Mouse (Mus musculus) liver, embryonic 12.5 days (tissue): ENCODE results near the gene Dpagt1. TPM values are rescaled to one million over a fixed set of nuclear protein-coding genes. Genes with fewer than 3 reads are reported as not detected.
"Not testable (repeated sequence)": the region's sequence is repeated elsewhere in the genome, so short reads cannot be mapped to it uniquely, and the experiment has no call there.

Experiments used
- ATAC-seq: fragments of 200-750 bp; cut with Nextera tagmentation; 2 replicates; pipeline ENCODE4 v1.8.0; 2017; ENCODE audit warnings: moderate number of reproducible peaks, mild to moderate bottlenecking, moderate library complexity
- H3K27ac ChIP-seq: fragments of 300-500 bp; sonication (generic); 2 replicates; pipeline ENCODE4 v1.5.1; 2016; ENCODE audit warnings: mild to moderate bottlenecking
- H3K27me3 ChIP-seq: fragments of 300-500 bp; sonication (generic); replicated peaks from 2 replicates; pipeline ENCODE4 v1.6.1; 2016; ENCODE audit warnings: mild to moderate bottlenecking, moderate library complexity
- H3K36me3 ChIP-seq: fragments of 300-500 bp; sonication (generic); 2 replicates; pipeline ENCODE4 v1.6.1; 2016; ENCODE audit warnings: mild to moderate bottlenecking, moderate library complexity
- H3K4me1 ChIP-seq: fragments of 300-500 bp; sonication (generic); 2 replicates; pipeline ENCODE4 v1.6.1; 2016
- H3K4me2 ChIP-seq: fragments of 300-500 bp; sonication (generic); 2 replicates; pipeline ENCODE4 v1.6.1; 2016; ENCODE audit warnings: mild to moderate bottlenecking, moderate library complexity
- H3K4me3 ChIP-seq: fragments of 300-500 bp; sonication (generic); 2 replicates; pipeline ENCODE4 v1.5.1; 2016; ENCODE audit warnings: mild to moderate bottlenecking, moderate library complexity
- H3K9ac ChIP-seq: fragments of 300-500 bp; sonication (generic); 2 replicates; pipeline ENCODE4 v1.6.1; 2016; ENCODE audit warnings: mild to moderate bottlenecking, moderate library complexity
- H3K9me3 ChIP-seq: fragments of 300-500 bp; sonication (generic); replicated peaks from 2 replicates; pipeline ENCODE4 v1.6.1; 2016; ENCODE audit warnings: mild to moderate bottlenecking, moderate library complexity
- WGBS: fragments of 180-500 bp; shearing (Covaris S2); methylation state at CpG from one replicate; pipeline ENCODE4 v1.1.7; 2016; ENCODE audit not compliant: insufficient replicate concordance; 5-methylcytosine and 5-hydroxymethylcytosine counted together
- polyA plus RNA-seq: library from polyadenylated mRNA; unstranded; fragments of >200 nt; fragmentation: Nextera tagmentation; extraction: Ambion mirVana; gene quantifications from 2 replicates; pipeline ENCODE4 v1.2.1, GENCODE M21; 2016

Dpagt1 gene
- polyA plus RNA-seq: 21.9 and 24.0 TPM in 2 replicates

DNA sequence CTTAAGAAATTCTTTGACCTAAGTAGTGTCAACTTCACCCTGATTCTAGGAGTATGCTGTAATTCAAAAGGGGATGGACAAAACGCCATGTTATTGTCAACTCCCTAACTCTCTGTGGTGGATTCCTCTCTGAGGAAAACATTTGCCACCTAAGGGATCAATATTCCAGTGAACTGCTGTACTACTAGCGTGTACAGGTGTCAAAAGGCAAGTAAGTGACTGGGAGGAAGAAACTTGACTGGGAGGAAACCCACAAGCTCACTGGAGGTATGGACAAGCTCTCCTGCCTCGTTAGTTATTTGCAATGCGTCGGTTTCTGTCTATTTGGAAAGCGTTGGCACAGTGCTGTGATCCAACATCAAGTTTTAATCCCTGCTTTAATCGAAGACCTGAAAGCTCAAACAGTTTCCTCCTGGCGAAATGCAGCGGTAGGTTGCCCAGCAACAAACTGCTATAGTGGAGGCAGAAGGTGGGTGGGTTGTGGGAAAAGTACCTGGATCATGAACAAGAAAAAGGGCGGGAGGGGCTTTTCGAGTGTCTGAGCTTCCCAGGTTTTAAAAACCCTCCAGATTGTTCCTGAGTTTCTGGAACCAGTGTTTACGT is at the start of gene Dpagt1:
Dpagt1 (plus strand) TSS at position 252 of the 603 bp plus-strand sequence.
- no peak for ATAC-seq
- no peaks in the 10 kb centered on the region for H3K27me3 ChIP-seq
- H3K4me2 ChIP-seq: peak within 1 kb of the TSS; percentile 89
- H3K9me3 ChIP-seq: no peaks in the 10 kb centered on the region
- peaks cover 30% of the 10 kb centered on the region for H3K4me1 ChIP-seq
- peak within 1 kb of the TSS; percentile 93 for H3K27ac ChIP-seq
- peak within 1 kb of the TSS; percentile 86 for H3K4me3 ChIP-seq
- H3K9ac ChIP-seq: peak within 1 kb of the TSS; percentile 92
- WGBS: 3% methylated on average over 12 of the region's 12 CpGs
- H3K36me3 ChIP-seq: peaks cover 29% of the 10 kb centered on the region

GRCm38 (mm10) chr9:44283183-44283582 is 42.6 kb upstream of the Dpagt1 start:
- WGBS: 61% methylated on average over 5 of the region's 5 CpGs
- no peak overlapping the region for H3K9ac ChIP-seq
- H3K36me3 ChIP-seq: peaks cover 69% of the 10 kb centered on the region
- ATAC-seq: no peak
- peaks cover 19% of the 10 kb centered on the region for H3K27me3 ChIP-seq
- no peaks in the 10 kb centered on the region for H3K9me3 ChIP-seq
- H3K4me1 ChIP-seq: peaks cover 76% of the 10 kb centered on the region
- H3K4me3 ChIP-seq: no peak overlapping the region
- 0 out of 2 replicates have a peak overlapping the region, but pooled peaks have one; percentile 0 for H3K27ac ChIP-seq
- H3K4me2 ChIP-seq: no peak overlapping the region

GRCm38 (mm10) chr9:44286256-44286850 is 39.5 kb upstream of the Dpagt1 start:
- Histone ChIP-seq H3K4me2 (peak overlapping the region; percentile 92), H3K4me1 (peaks cover 73% of the 10 kb centered on the region), H3K27ac (peak overlapping the region; percentile 97), H3K36me3 (peaks cover 52% of the 10 kb centered on the region), H3K9me3 (peaks cover 5% of the 10 kb centered on the region), H3K27me3 (peaks cover 19% of the 10 kb centered on the region), H3K4me3 (peak overlapping the region; percentile 90), H3K9ac (peak overlapping the region; percentile 98)
- WGBS: 16% methylated on average over 6 of the region's 6 CpGs
- peak; percentile 58 for ATAC-seq

DNA sequence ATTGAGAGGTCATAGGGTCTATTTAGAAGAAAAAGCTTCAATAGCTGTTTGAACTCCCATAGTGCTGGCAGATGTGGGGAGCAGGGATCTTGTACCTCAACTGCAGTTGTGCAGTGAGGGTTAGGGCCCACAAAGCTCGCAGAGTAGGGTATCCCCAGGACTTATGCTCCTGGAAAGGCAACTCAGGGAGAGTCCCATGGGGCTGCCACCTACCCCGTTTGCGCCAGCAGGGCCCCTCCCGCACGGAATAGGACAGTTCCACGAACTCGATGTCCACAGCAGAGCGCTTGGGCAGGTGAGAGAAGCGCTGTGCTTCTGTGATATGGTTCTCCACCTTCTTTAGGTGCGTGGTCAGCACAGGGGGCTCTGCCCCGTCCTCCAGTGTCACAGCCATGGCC is 38.8 kb upstream of the Dpagt1 start:
- H3K9ac ChIP-seq: peak overlapping the region; percentile 98
- H3K4me1 ChIP-seq: peaks cover 70% of the 10 kb centered on the region
- peak overlapping the region; percentile 90 for H3K4me3 ChIP-seq
- peak; percentile 21 for ATAC-seq
- peaks cover 19% of the 10 kb centered on the region for H3K27me3 ChIP-seq
- H3K4me2 ChIP-seq: peak overlapping the region; percentile 92
- peaks cover 52% of the 10 kb centered on the region for H3K36me3 ChIP-seq
- 8% methylated on average over 11 of the region's 11 CpGs for WGBS
- peak overlapping the region; percentile 97 for H3K27ac ChIP-seq
- peaks cover 5% of the 10 kb centered on the region for H3K9me3 ChIP-seq

GRCm38 (mm10) chr9:44287401-44288075 is 38.3 kb upstream of the Dpagt1 start:
- peak overlapping the region; percentile 92 for H3K4me2 ChIP-seq
- H3K27me3 ChIP-seq: peaks cover 19% of the 10 kb centered on the region
- peak overlapping the region; percentile 98 for H3K9ac ChIP-seq
- H3K4me1 ChIP-seq: peaks cover 70% of the 10 kb centered on the region
- peak; percentile 41 for ATAC-seq
- peaks cover 5% of the 10 kb centered on the region for H3K9me3 ChIP-seq
- H3K36me3 ChIP-seq: peaks cover 52% of the 10 kb centered on the region
- 2% methylated on average over 47 of the region's 47 CpGs for WGBS
- peak overlapping the region; percentile 90 for H3K4me3 ChIP-seq
- H3K27ac ChIP-seq: peak overlapping the region; percentile 97

DNA sequence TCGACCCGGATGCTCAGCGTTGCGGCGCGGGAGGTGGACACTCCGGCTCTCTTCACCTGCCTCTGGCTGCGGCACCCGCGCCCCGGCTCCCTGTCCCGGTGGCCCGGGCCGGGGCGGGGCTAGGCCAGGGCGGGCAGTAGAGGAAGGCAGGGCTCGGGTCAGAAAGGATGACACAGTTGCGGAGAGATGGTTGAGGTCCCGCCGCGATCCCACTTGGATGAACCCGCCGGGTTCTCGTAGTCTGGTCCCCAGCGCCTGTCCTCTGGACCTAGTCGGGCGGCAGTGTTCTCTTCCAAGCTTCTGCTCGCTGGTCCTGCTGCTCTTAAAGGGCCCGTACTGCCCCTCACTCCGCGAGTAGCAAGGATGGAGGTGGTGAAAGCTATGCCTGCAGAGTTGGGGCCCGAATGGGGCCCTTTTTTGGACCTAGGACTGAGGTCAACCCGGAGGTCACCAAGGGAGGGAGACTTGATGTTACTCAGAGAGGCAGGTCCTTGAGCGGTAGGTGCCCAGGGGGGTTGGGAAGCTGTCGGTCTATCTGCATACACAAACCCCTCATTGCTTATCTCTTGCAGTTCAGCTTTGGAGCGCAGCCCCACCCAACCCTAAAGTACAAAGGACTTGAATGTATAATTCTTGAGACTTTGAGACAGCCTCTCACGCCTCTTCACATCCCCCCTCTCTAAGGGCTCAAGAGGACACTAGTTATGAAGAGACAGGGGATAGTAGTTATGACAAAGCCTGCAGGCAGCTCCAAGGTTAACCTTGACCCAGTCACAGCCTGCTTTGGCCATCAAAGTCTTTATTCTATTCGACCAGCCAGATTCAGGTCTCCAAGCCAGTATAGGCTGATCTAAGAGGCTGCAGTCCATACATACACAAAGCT is 37.5 kb upstream of the Dpagt1 start, which contains the start of gene Abcg4:
Abcg4 (minus strand) TSS at position 540 of the 883 bp plus-strand sequence.
- Histone ChIP-seq H3K9me3 (peaks cover 5% of the 10 kb centered on the region), H3K4me2 (peak within 1 kb of the TSS; percentile 92), H3K36me3 (peaks cover 53% of the 10 kb centered on the region), H3K9ac (peak within 1 kb of the TSS; percentile 98), H3K4me1 (peaks cover 65% of the 10 kb centered on the region), H3K27me3 (peaks cover 19% of the 10 kb centered on the region), H3K27ac (peak within 1 kb of the TSS; percentile 97), H3K4me3 (peak within 1 kb of the TSS; percentile 90)
- 3% methylated on average over 38 of the region's 38 CpGs for WGBS
- ATAC-seq: peak; percentile 87

DNA sequence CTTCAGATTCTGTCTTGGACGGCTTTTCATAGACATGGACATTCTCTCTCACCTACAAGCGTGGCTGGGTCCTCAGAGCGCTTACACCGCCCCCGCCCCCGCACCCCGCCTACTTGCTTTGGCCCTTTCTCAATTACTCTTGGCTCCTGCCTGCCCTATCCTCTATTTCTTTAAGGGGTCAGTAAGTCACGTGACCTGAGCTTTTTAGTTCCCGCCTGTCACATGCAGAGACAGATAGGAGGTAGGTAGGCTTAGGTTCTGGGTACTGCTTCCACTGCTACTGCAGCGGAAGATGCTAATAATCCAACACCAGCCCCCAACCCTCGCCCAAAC is 36.9 kb upstream of the Dpagt1 start:
- H3K9me3 ChIP-seq: peaks cover 5% of the 10 kb centered on the region
- peak overlapping the region; percentile 97 for H3K27ac ChIP-seq
- peaks cover 60% of the 10 kb centered on the region for H3K4me1 ChIP-seq
- peak overlapping the region; percentile 98 for H3K9ac ChIP-seq
- peak overlapping the region; percentile 90 for H3K4me3 ChIP-seq
- ATAC-seq: peak; percentile 52
- 7% methylated on average over 11 of the region's 11 CpGs for WGBS
- H3K4me2 ChIP-seq: peak overlapping the region; percentile 92
- peaks cover 19% of the 10 kb centered on the region for H3K27me3 ChIP-seq
- peaks cover 53% of the 10 kb centered on the region for H3K36me3 ChIP-seq

DNA sequence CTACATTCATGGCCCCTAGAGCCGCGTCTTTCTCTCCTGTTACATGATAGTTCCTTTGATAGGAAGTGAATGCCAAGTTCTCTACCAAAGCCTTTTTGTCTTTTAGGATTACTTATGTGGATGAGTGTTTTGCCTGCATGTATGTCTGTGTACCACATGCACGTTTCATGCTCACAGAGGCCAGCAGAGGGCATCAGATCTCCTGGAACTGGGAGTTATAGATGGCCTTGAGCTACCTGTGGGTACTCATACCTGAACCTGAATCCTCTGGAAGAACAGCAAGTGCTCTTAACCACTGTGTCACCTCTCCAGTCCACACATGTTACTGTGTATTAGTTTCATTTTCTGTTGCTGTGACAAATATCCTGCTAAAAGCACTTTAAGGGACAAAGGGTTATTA is 33.3 kb upstream of the Dpagt1 start:
- Histone ChIP-seq H3K4me2 (no peak overlapping the region), H3K4me3 (no peak overlapping the region), H3K27ac (no peak overlapping the region), H3K9me3 (peaks cover 5% of the 10 kb centered on the region), H3K36me3 (peaks cover 75% of the 10 kb centered on the region), H3K27me3 (peaks cover 6% of the 10 kb centered on the region; the same call in 1 of the 2 replicates), H3K9ac (no peak overlapping the region), H3K4me1 (peaks cover 25% of the 10 kb centered on the region)
- 63% methylated on average over 3 of the region's 3 CpGs for WGBS
- no peak for ATAC-seq

DNA sequence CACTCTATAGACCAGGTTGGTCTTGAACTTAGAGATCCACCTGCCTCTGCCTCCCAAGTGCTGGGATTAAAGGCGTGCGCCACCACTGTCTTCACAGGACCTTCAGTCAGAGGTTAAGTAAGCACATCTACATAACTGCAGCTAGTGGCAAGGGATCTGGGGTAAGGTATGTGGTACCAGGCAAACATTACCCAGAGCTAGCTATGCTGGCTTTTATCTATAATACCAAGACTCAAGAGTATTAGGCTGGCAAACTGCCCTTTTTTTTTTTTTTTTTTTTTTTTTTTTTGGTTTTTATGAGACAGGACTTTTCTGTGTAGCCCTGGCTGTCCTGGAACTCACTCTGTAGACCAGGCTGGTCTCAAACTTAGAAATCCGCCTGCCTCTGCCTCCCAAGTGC is 25.8 kb upstream of the Dpagt1 start:
- Histone ChIP-seq H3K4me1 (peaks cover 29% of the 10 kb centered on the region), H3K36me3 (peaks cover 86% of the 10 kb centered on the region)
- ATAC-seq, H3K4me2 ChIP-seq, H3K4me3 ChIP-seq, H3K9ac ChIP-seq, H3K27me3 ChIP-seq, H3K9me3 ChIP-seq, H3K27ac ChIP-seq: not testable (repeated sequence)
- WGBS: 94% methylated on average over 3 of the region's 3 CpGs

GRCm38 (mm10) chr9:44305466-44306079 is 20.2 kb upstream of the Dpagt1 start, which contains the start of gene Hinfp:
Hinfp (minus strand) TSS chr9:44305671.
- peak within 1 kb of the TSS; percentile 93 for H3K27ac ChIP-seq
- peak within 1 kb of the TSS; percentile 99 for H3K4me3 ChIP-seq
- H3K4me1 ChIP-seq: peaks cover 42% of the 10 kb centered on the region
- under 1% methylated on average over 54 of the region's 54 CpGs for WGBS
- H3K9me3 ChIP-seq: no peaks in the 10 kb centered on the region
- H3K27me3 ChIP-seq: no peaks in the 10 kb centered on the region
- H3K9ac ChIP-seq: peak within 1 kb of the TSS; percentile 98
- ATAC-seq: peak; percentile 99
- peak within 1 kb of the TSS; percentile 88 for H3K4me2 ChIP-seq
- peaks cover 38% of the 10 kb centered on the region for H3K36me3 ChIP-seq

DNA sequence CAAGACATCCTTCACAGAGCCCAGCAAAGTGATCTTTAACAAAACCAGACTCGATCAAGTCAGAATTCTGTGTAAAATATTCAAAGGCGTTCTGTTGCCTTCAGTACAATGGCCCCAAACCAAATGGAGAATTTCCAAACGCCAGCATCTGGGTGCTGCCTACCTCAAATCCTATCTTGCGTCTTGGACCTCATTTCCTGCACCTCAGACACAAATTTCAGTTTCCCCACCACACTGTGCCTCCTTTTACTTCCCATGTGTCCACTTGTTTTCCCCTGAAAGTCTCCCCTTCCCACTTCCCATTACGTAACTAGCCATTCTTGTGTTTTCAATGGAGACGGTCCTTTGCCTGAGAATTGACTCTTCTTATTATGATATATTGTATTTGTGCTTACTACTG is 19.3 kb upstream of the Dpagt1 start:
- Histone ChIP-seq H3K36me3 (peaks cover 38% of the 10 kb centered on the region), H3K4me3 (no peak overlapping the region), H3K4me1 (peaks cover 46% of the 10 kb centered on the region), H3K4me2 (peak overlapping the region; percentile 88), H3K9me3 (no peaks in the 10 kb centered on the region), H3K27ac (0 out of 2 replicates have a peak overlapping the region, but pooled peaks have one; percentile 55), H3K27me3 (no peaks in the 10 kb centered on the region), H3K9ac (no peak overlapping the region)
- 87% methylated on average over 6 of the region's 6 CpGs for WGBS
- no peak for ATAC-seq
